Mouse (Mus musculus) midbrain, embryonic 11.5 days (tissue): ENCODE results near the gene Tmem185b. TPM values are rescaled to one million over a fixed set of nuclear protein-coding genes. Genes with fewer than 3 reads are reported as not detected.

Experiments used
- ATAC-seq: fragments of 200-750 bp; cut with Nextera tagmentation; 2 replicates; pipeline ENCODE4 v1.8.0; 2017; ENCODE audit warnings: moderate TSS enrichment, moderate library complexity; ENCODE audit not compliant: low FRiP score
- DNase-seq: peaks from one replicate; pipeline ENCODE4 v3.0.0; 2015; ENCODE audit warnings: low spot score; ENCODE audit errors: missing footprints
- H3K27ac ChIP-seq: fragments of 300-500 bp; sonication (generic); 2 replicates; pipeline ENCODE4 v1.5.1; 2014; ENCODE audit warnings: low read depth, low read length
- H3K27me3 ChIP-seq: fragments of 300-500 bp; sonication (generic); 2 replicates; pipeline ENCODE4 v1.6.1; 2014; ENCODE audit warnings: mild to moderate bottlenecking, low read length, moderate library complexity, mixed read lengths; ENCODE audit not compliant: control insufficient read depth, insufficient read depth
- H3K36me3 ChIP-seq: fragments of 300-500 bp; sonication (generic); 2 replicates; pipeline ENCODE4 v1.6.1; 2014; ENCODE audit warnings: mild to moderate bottlenecking, low read length, moderate library complexity, mixed read lengths; ENCODE audit not compliant: control insufficient read depth, insufficient read depth
- H3K4me1 ChIP-seq: fragments of 300-500 bp; sonication (generic); 2 replicates; pipeline ENCODE4 v1.6.1; 2014; ENCODE audit warnings: low read length; ENCODE audit not compliant: control insufficient read depth, insufficient read depth
- H3K4me2 ChIP-seq: fragments of 300-500 bp; sonication (generic); 2 replicates; pipeline ENCODE4 v1.6.1; 2014; ENCODE audit warnings: mild to moderate bottlenecking, moderate library complexity
- H3K4me3 ChIP-seq: fragments of 300-500 bp; sonication (generic); 2 replicates; pipeline ENCODE4 v1.5.1; 2014; ENCODE audit warnings: low read depth, low read length
- H3K9ac ChIP-seq: fragments of 300-500 bp; sonication (generic); 2 replicates; pipeline ENCODE4 v1.6.1; 2014; ENCODE audit warnings: low read length
- H3K9me3 ChIP-seq: fragments of 300-500 bp; sonication (generic); 2 replicates; pipeline ENCODE4 v1.6.1; 2016; ENCODE audit warnings: low read length; ENCODE audit not compliant: control insufficient read depth
- WGBS: fragments of 180-500 bp; shearing (Covaris S2); extraction: QIAGEN DNeasy Blood & Tissue Kit; methylation state at CpG from one replicate; pipeline ENCODE4 v1.1.7; 2014; 5-methylcytosine and 5-hydroxymethylcytosine counted together
- polyA plus RNA-seq: library from polyadenylated mRNA; unstranded; fragments of >200 nt; fragmentation: Nextera tagmentation; extraction: Ambion mirVana; gene quantifications from 2 replicates; pipeline ENCODE4 v1.2.1, GENCODE M21; 2014

Gene Tmem185b
- polyA plus RNA-seq, 1 experiment from 2014 or later: 22.2 TPM

DNA sequence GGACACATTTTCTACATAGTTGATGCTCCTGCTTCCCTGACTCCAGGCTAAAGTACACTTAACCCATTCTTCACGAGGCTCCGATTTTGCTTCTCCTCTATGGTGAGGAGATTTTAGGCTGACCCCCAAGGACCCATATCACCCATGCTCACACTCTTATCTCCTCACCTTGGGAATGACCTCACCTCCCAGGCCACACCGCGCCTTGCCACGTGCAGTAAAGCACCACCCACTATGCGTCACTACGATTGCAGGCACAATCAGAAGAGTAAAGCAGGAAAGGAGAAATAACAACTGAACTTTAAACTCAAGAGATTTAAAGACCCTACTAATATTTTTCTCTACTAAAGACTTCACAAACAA lies 23.3 kb downstream of the Tmem185b start:
- Histone ChIP-seq H3K4me3 (no peak overlapping the region), H3K36me3 (0 out of 2 replicates have a peak, but pooled peaks cover 5% of the 10 kb centered on the region), H3K9me3 (no peaks in the 10 kb centered on the region), H3K27ac (no peak overlapping the region), H3K9ac (no peak overlapping the region), H3K27me3 (no peaks in the 10 kb centered on the region), H3K4me2 (no peak overlapping the region), H3K4me1 (no peaks in the 10 kb centered on the region)
- no peak for ATAC-seq
- DNase-seq: no peak
- WGBS: 93% methylated on average over 7 of the region's 7 CpGs

DNA sequence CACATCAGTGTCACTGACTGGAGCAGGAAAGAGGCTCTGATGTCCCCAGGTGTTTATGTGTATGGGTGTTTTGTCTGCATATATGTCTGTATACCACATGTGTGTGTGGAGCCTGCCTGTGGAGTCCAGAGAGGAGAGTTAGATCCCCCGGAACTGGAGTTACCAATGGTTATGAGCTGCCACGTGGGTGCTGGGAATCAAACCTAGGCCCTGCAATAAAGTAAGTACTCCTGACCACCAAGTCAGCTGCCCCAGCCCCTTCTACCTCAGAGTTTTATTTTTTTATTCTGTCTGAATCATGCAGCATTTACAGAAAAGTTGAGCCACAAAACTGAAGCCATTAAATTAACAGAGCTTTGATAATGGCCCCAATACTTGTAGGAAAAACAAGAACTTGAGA lies 24.1 kb downstream of the Tmem185b start:
- DNase-seq (no peak), ATAC-seq (no peak)
- Histone ChIP-seq H3K27me3 (no peaks in the 10 kb centered on the region), H3K9ac (no peak overlapping the region), H3K4me3 (no peak overlapping the region), H3K9me3 (no peaks in the 10 kb centered on the region), H3K27ac (no peak overlapping the region), H3K36me3 (0 out of 2 replicates have a peak, but pooled peaks cover 5% of the 10 kb centered on the region), H3K4me2 (no peak overlapping the region), H3K4me1 (no peaks in the 10 kb centered on the region)
- 85% methylated on average over 2 of the region's 2 CpGs for WGBS

DNA sequence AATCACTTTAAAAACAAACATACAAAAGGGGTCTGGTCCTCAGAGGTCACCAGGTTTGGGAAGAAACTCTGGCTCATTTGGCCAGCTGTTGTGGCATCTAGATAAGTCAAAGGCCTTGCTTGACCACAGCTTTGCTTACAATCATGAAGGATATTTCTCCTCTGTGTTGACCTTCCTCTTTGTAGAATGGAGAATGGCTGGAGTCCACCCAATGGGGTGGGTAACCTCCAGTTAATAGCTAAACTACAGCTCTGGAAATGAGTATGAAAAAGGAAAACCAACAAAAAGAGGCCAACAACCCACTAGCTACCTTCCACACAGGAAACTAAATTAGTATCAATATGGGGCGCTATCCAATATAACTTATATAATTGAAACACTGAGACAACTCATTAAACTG lies 25.7 kb downstream of the Tmem185b start:
- Histone ChIP-seq H3K4me2 (no peak overlapping the region), H3K9me3 (no peaks in the 10 kb centered on the region), H3K9ac (no peak overlapping the region), H3K27ac (no peak overlapping the region), H3K27me3 (no peaks in the 10 kb centered on the region), H3K36me3 (0 out of 2 replicates have a peak, but pooled peaks cover 5% of the 10 kb centered on the region), H3K4me1 (no peaks in the 10 kb centered on the region), H3K4me3 (no peak overlapping the region)
- 95% methylated on average over 1 of the region's 1 CpGs for WGBS
- ATAC-seq: no peak
- DNase-seq: no peak

DNA sequence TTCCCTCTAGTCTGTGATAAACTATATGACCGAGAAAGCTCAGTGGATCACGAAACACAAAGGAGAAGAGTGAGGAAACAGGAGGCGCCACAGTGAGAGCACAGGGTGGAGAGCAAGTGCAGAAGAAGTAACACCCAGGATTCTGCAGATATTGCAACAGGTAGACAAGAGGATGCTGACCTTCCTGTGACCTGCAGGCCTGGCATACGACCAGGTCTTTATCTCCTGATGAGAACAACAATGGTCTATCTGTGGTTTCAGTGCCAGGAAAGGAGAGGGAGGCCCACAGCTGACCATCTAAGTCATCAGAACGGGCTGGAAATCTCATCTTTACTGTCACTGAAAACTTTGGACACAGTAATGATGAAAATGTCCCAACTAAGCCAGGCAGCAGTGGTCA lies 29.7 kb downstream of the Tmem185b start:
- Histone ChIP-seq H3K9me3 (no peaks in the 10 kb centered on the region), H3K27me3 (no peaks in the 10 kb centered on the region), H3K9ac (no peak overlapping the region), H3K4me1 (no peaks in the 10 kb centered on the region), H3K4me2 (no peak overlapping the region), H3K36me3 (peaks cover 5% of the 10 kb centered on the region; the same call in 1 of the 2 replicates), H3K4me3 (no peak overlapping the region), H3K27ac (no peak overlapping the region)
- no peak for ATAC-seq
- no peak for DNase-seq
- 83% methylated on average over 5 of the region's 5 CpGs for WGBS

DNA sequence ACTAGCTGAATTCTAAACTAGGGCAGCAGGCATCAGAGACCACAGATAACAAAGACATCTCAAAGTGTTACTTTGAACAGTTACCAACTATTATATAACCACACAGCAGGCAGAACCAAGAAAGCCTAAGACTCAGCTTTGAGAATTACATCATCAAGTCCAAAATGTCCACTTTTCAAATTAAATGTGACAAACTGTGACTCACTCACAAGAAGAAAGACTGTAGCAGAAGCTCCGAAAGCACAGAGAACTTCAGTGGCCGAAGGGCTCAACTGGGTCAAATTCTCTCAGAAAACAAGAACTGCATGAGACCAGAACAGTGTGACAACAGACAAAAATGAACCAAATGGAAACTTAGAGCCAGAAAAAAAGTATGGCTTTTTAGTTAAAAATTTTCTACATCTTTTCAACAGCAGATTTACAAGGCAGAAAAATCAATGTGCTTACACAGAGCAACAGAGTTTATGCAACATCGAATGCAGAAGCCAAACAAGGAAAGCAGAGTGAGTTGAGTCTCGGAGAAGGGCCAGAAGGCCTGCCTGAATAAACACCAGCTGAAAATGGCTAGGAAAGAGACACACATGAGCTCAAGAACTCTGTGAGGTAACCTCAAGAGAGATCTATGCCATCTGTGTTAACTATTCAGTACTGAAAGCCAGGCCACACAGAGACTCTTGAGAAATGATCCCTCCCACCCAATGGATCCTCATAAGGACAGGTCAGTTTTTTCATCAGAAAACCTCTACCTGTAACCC lies 31.9 kb downstream of the Tmem185b start:
- H3K9me3 ChIP-seq: no peaks in the 10 kb centered on the region
- H3K4me3 ChIP-seq: no peak overlapping the region
- H3K27me3 ChIP-seq: no peaks in the 10 kb centered on the region
- no peak overlapping the region for H3K4me2 ChIP-seq
- no peak overlapping the region for H3K9ac ChIP-seq
- no peaks in the 10 kb centered on the region for H3K4me1 ChIP-seq
- no peak overlapping the region for H3K27ac ChIP-seq
- DNase-seq: no peak
- WGBS: 85% methylated on average over 4 of the region's 4 CpGs
- ATAC-seq: no peak
- H3K36me3 ChIP-seq: peaks cover 9% of the 10 kb centered on the region; the same call in 1 of the 2 replicates

DNA sequence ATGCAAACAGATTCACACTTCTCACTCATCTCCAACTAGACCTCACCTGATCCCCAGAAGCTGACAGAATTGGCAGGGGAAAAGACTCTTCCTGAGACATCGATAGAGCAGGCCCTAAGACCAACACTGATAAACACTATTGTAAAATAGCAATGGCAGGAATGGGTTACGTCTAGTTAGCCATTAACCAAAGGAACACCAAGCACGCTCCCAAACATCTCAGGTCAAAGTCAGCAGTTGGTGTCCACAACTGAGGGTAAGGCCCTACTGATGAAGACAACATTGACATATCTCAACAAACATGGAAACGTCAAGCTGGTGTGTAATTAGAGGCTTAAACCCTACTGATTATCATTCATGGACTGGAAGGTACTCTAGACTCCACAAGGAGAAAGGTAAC lies 39.6 kb downstream of the Tmem185b start:
- H3K27ac ChIP-seq: no peak overlapping the region
- DNase-seq: no peak
- H3K9ac ChIP-seq: no peak overlapping the region
- no peaks in the 10 kb centered on the region for H3K4me1 ChIP-seq
- no peaks in the 10 kb centered on the region for H3K27me3 ChIP-seq
- H3K4me2 ChIP-seq: no peak overlapping the region
- H3K9me3 ChIP-seq: no peaks in the 10 kb centered on the region
- 92% methylated on average over 4 of the region's 4 CpGs for WGBS
- no peak for ATAC-seq
- peaks cover 6% of the 10 kb centered on the region for H3K36me3 ChIP-seq
- no peak overlapping the region for H3K4me3 ChIP-seq

DNA sequence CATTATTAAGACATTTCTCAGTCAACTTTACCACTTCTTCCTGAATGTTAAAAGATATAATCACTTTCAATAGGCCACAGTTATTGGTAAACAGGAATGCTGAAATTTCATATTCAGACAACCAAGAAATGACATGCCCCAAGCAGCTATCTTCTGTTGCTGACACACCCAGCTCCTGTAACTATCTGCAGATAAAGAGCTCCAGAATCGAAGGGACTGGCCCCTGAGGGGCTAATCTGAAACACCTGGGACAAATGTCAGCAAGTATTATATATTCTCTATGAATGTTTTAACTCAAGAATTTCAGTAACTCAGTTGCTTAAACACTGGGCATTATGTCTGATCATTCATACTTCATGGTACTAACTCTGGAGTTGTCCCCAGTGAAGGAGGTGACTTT lies 44.2 kb downstream of the Tmem185b start:
- ATAC-seq (no peak), DNase-seq (no peak)
- 90% methylated on average over 1 of the region's 1 CpGs for WGBS
- Histone ChIP-seq H3K4me3 (no peak overlapping the region), H3K9me3 (no peaks in the 10 kb centered on the region), H3K4me1 (no peaks in the 10 kb centered on the region), H3K9ac (no peak overlapping the region), H3K4me2 (no peak overlapping the region), H3K27me3 (no peaks in the 10 kb centered on the region), H3K36me3 (no peaks in the 10 kb centered on the region; the same call in 1 of the 2 replicates), H3K27ac (no peak overlapping the region)

Other genes with a start within 250 kb of the Tmem185b start
- gene Inhbb, start 103.9 kb upstream of the Tmem185b start, polyA plus RNA-seq: 0.37 and 0.51 TPM in 2 replicates
- gene Ralb, start 21.4 kb upstream of the Tmem185b start, polyA plus RNA-seq: 73.7 and 75.2 TPM in 2 replicates
- 48.9 and 50.0 TPM in 2 replicates for gene Epb41l5, start 122.8 kb downstream of the Tmem185b start, polyA plus RNA-seq